Mouse (Mus musculus) midbrain, embryonic 15.5 days (tissue): ENCODE results near the gene Ahcyl1. TPM values are rescaled to one million over a fixed set of nuclear protein-coding genes. Genes with fewer than 3 reads are reported as not detected.

Experiments
- ATAC-seq: fragments of 200-750 bp; cut with Nextera tagmentation; replicated peaks from 2 replicates; pipeline ENCODE4 v1.8.0; 2017; ENCODE audit warnings: moderate TSS enrichment
- H3K27ac ChIP-seq: fragments of 300-500 bp; sonication (generic); 2 replicates; pipeline ENCODE4 v1.5.1; 2015; ENCODE audit warnings: mild to moderate bottlenecking, inconsistent platforms
- H3K27me3 ChIP-seq: fragments of 300-500 bp; sonication (generic); replicated peaks from 2 replicates; pipeline ENCODE4 v1.6.1; 2015; ENCODE audit warnings: inconsistent platforms
- H3K36me3 ChIP-seq: fragments of 300-500 bp; sonication (generic); replicated peaks from 2 replicates; pipeline ENCODE4 v1.6.1; 2015; ENCODE audit warnings: inconsistent platforms
- H3K4me1 ChIP-seq: fragments of 300-500 bp; sonication (generic); 2 replicates; pipeline ENCODE4 v1.6.1; 2015; ENCODE audit warnings: inconsistent platforms
- H3K4me2 ChIP-seq: fragments of 300-500 bp; sonication (generic); 2 replicates; pipeline ENCODE4 v1.6.1; 2015; ENCODE audit warnings: inconsistent platforms, mild to moderate bottlenecking, moderate library complexity
- H3K4me3 ChIP-seq: fragments of 300-500 bp; sonication (generic); 2 replicates; pipeline ENCODE4 v1.5.1; 2015; ENCODE audit warnings: mild to moderate bottlenecking, inconsistent platforms
- H3K9ac ChIP-seq: fragments of 300-500 bp; sonication (generic); 2 replicates; pipeline ENCODE4 v1.6.1; 2015; ENCODE audit warnings: mild to moderate bottlenecking, inconsistent platforms
- H3K9me3 ChIP-seq: fragments of 300-500 bp; sonication (generic); 2 replicates; pipeline ENCODE4 v1.6.1; 2016; ENCODE audit warnings: inconsistent platforms
- WGBS: fragments of 180-500 bp; shearing (Covaris S2); methylation state at CpG from one replicate; pipeline ENCODE4 v1.1.7; 2015; ENCODE audit warnings: mixed read lengths; 5-methylcytosine and 5-hydroxymethylcytosine counted together
- polyA plus RNA-seq: library from polyadenylated mRNA; unstranded; fragments of >200 nt; fragmentation: Nextera tagmentation; extraction: Ambion mirVana; gene quantifications from 2 replicates; pipeline ENCODE4 v1.2.1, GENCODE M21; 2015

The Ahcyl1 gene
- polyA plus RNA-seq, 1 experiment from 2014 or later, result 115 TPM

DNA sequence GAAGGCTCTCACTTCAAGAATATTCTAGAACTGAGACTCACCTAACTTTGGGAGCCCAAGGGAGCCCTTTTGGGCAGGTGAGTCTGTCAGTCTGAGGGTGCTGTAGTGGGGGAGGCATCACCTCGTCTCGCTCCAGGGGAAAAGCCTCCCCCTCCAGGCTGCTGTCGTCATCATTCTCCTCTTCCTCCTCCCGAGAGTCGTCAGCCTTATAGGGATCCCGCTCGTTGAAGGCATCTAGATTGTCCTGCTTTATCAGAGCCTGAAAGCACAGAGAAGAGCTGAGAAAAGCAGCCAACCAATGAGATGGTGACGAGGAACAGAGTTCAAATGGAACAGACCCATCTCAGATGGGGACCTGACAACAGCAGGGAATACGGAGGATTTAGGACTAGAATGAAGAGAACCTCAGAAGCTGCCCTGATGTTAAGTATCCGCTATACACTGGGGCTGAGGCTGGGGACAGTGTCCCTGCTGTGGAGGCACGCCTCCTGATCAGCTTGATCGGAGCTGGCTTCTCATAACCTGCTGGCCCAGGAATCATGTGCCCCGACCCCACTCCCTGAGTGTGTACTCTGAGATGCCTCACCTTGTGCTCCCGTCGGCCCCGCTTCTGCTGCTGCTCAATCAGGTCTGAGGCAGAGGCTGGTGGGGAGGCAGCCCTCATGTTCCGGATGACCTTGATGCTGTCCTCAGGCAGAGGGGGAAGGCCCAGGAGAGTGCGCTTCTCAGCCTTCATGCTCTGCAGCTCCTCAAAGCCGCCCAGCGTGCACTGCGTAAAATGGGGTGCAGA, 74.9 kb downstream of the Ahcyl1 start:
- Histone ChIP-seq H3K9ac (no peak overlapping the region), H3K4me3 (no peak overlapping the region), H3K4me1 (no peaks in the 10 kb centered on the region), H3K27me3 (no peaks in the 10 kb centered on the region), H3K27ac (no peak overlapping the region), H3K9me3 (no peaks in the 10 kb centered on the region), H3K36me3 (peaks cover 92% of the 10 kb centered on the region), H3K4me2 (no peak overlapping the region)
- WGBS, result 92% methylated on average over 21 of the region's 21 CpGs
- no peak for ATAC-seq

DNA sequence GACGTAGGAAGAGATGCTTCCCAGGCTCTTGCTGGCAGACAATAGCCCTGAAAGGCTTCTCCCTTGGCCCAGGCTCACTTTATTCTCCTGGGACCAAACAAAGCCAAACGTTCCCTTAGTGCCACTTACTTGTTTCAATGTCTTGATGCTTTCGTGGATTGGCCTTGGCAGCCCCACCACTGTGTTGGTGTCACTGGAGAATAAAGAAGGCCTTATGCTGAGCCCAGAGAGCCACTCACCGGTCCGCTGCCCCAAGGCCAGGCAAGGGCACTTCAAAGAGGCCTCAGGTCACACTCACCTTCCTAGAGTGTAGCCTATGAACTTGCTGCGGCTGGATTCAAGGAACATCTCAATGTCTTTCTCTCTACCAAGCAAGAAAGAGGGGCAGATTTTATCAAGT, 76.4 kb downstream of the Ahcyl1 start:
- no peak overlapping the region for H3K4me2 ChIP-seq
- peaks cover 92% of the 10 kb centered on the region for H3K36me3 ChIP-seq
- H3K4me3 ChIP-seq, result no peak overlapping the region
- 86% methylated on average over 6 of the region's 6 CpGs for WGBS
- H3K4me1 ChIP-seq, result no peaks in the 10 kb centered on the region
- no peak overlapping the region for H3K9ac ChIP-seq
- no peak overlapping the region for H3K27ac ChIP-seq
- no peak for ATAC-seq
- H3K9me3 ChIP-seq, result no peaks in the 10 kb centered on the region
- H3K27me3 ChIP-seq, result no peaks in the 10 kb centered on the region

DNA sequence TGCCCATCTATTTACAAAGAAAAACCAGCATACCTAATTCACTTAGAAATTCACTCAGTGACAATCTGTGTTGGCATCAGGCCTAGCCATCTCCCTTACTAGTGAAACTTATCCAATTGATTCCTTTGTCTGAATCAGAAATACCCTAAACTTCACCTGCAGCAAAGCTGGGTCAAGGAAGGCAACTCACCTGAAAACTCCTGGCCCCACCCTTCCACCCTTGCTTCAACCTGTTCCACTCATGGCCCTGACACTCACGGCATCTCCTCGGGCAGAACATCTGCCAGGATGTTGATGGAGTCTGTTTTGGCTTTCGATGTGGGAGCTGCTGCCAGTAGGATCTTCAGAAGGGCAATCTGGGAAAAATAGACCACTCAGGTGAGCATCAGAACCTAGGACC, 78.6 kb downstream of the Ahcyl1 start:
- Histone ChIP-seq H3K36me3 (peaks cover 93% of the 10 kb centered on the region), H3K27me3 (no peaks in the 10 kb centered on the region), H3K27ac (no peak overlapping the region), H3K9me3 (no peaks in the 10 kb centered on the region), H3K9ac (no peak overlapping the region), H3K4me3 (no peak overlapping the region), H3K4me2 (no peak overlapping the region), H3K4me1 (no peaks in the 10 kb centered on the region)
- WGBS, result 95% methylated on average over 3 of the region's 3 CpGs
- ATAC-seq, result no peak

Other genes with a start within 250 kb of the Ahcyl1 start
- gene Kcnc4, start 237.0 kb downstream of the Ahcyl1 start, polyA plus RNA-seq, result 8.8 and 9.1 TPM in 2 replicates
- gene Slc6a17, start 178.5 kb downstream of the Ahcyl1 start, polyA plus RNA-seq, result 16.6 and 19.2 TPM in 2 replicates
- not detected in 2 replicates for gene Ubl4b, start 141.5 kb downstream of the Ahcyl1 start, polyA plus RNA-seq
- 1.0 and 1.2 TPM in 2 replicates for gene Alx3, start 101.5 kb downstream of the Ahcyl1 start, polyA plus RNA-seq
- not detected in 2 replicates for gene Gm10961, start 65.2 kb downstream of the Ahcyl1 start, polyA plus RNA-seq
- 178 and 182 TPM in 2 replicates for gene Strip1, start 64.9 kb downstream of the Ahcyl1 start, polyA plus RNA-seq
- gene Csf1, start 63.9 kb upstream of the Ahcyl1 start, polyA plus RNA-seq, result 6.7 and 7.9 TPM in 2 replicates
- 0.09 TPM in 1 of 2 replicates, not detected in the other for gene Eps8l3, start 180.7 kb upstream of the Ahcyl1 start, polyA plus RNA-seq
- gene Gstm5, start 199.3 kb upstream of the Ahcyl1 start, polyA plus RNA-seq, result 214 and 222 TPM in 2 replicates
- 63.6 and 73.0 TPM in 2 replicates for gene Gstm7, start 235.3 kb upstream of the Ahcyl1 start, polyA plus RNA-seq
- gene Gstm6, start 247.2 kb upstream of the Ahcyl1 start, polyA plus RNA-seq, result 17.5 and 18.9 TPM in 2 replicates